Mouse (Mus musculus): ENCODE measurements around the gene Zfp420.

The Zfp420 gene

GRCm38 (mm10) chr7:29859532-29860517 lies at the start of gene Zfp420:
Gene Zfp420 (plus strand): TSS chr7:29859979.
- peaks cover 35% of the 10 kb centered on the region for H3K4me1 ChIP-seq (replicated peaks; ENCODE audit: low read depth, low read length)
- peaks cover 9% of the 10 kb centered on the region for H3K36me3 ChIP-seq (ENCODE audit: insufficient read depth, low read length)
- no peaks in the 10 kb centered on the region for H3K27me3 ChIP-seq (ENCODE audit: insufficient read depth, low read length)
- no peaks in the 10 kb centered on the region for H3K9me3 ChIP-seq (ENCODE audit: low read length)
- peak within 1 kb of the TSS; percentile 88 for H3K4me3 ChIP-seq (replicated peaks; ENCODE audit: low read length)
- no peak for TF ChIP-seq CTCF (conservative IDR thresholded peaks at IDR 0.05; ENCODE audit: low read length)
- TF ChIP-seq POU5F1 (IDR thresholded peaks at IDR 0.05; ENCODE audit: borderline replicate concordance, low read length): no peak
- no peak for TF ChIP-seq NANOG (IDR thresholded peaks at IDR 0.05; ENCODE audit: borderline replicate concordance, low read length)

- TF ChIP-seq CTCF (conservative IDR thresholded peaks at IDR 0.05; ENCODE audit: low read length) (no peak), NANOG (IDR thresholded peaks at IDR 0.05; ENCODE audit: borderline replicate concordance, low read length) (no peak), POU5F1 (IDR thresholded peaks at IDR 0.05; ENCODE audit: borderline replicate concordance, low read length) (no peak)
- Histone ChIP-seq H3K4me3 (replicated peaks; ENCODE audit: low read length) (no peak overlapping the region), H3K9me3 (ENCODE audit: low read length) (peaks cover 40% of the 10 kb centered on the region), H3K36me3 (ENCODE audit: insufficient read depth, low read length) (no peaks in the 10 kb centered on the region), H3K27me3 (ENCODE audit: insufficient read depth, low read length) (no peaks in the 10 kb centered on the region), H3K4me1 (replicated peaks; ENCODE audit: low read depth, low read length) (peaks cover 12% of the 10 kb centered on the region)
Measured at GRCm38 (mm10) chr7:29812244-29812643, 47.5 kb upstream of the Zfp420 start.

- Histone ChIP-seq H3K27me3 (ENCODE audit: insufficient read depth, low read length) (no peaks in the 10 kb centered on the region), H3K9me3 (ENCODE audit: low read length) (peaks cover 32% of the 10 kb centered on the region), H3K36me3 (ENCODE audit: insufficient read depth, low read length) (0 out of 2 replicates have a peak, but pooled peaks cover 4% of the 10 kb centered on the region), H3K4me3 (replicated peaks; ENCODE audit: low read length) (no peak overlapping the region), H3K4me1 (replicated peaks; ENCODE audit: low read depth, low read length) (peaks cover 17% of the 10 kb centered on the region)
- no peak for TF ChIP-seq POU5F1 (IDR thresholded peaks at IDR 0.05; ENCODE audit: borderline replicate concordance, low read length)
- no peak for TF ChIP-seq CTCF (conservative IDR thresholded peaks at IDR 0.05; ENCODE audit: low read length)
- TF ChIP-seq NANOG (IDR thresholded peaks at IDR 0.05; ENCODE audit: borderline replicate concordance, low read length): no peak
Measured at GRCm38 (mm10) chr7:29814381-29814780, 45.4 kb upstream of the Zfp420 start.

DNA sequence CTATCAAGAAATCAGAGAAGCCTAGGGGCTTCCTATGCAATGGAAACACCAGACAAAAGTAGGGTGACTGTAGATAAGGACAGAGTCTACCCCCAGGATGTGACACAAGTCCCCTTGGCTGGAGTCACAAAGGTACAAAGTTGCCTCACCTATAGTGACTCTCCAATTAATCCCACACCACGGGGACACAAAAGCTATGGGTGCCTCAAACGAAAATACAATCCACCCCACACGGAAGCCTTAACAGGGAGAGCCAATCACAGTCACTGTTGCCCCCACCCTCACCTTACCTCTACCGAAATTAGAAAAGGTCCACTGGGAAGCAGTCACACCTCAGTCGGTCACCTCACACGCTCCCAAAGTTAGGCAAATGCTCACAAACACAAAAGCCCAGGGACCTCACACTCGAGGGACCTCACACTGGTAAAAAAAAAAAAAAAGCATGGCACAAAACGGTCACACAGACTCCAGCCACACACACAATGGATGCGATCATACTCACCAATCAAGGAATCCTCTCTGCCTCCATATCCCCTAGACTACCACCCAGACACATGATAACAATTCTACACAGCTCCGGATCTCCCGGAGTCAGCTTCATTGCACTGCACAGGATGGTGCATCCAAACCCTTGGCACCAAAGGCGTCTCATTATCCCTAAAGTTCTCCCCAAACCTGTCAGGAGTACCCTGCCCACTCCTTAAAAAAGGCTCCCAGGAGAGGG lies 44.6 kb upstream of the Zfp420 start:
- TF ChIP-seq CTCF (conservative IDR thresholded peaks at IDR 0.05; ENCODE audit: low read length) (no peak), NANOG (IDR thresholded peaks at IDR 0.05; ENCODE audit: borderline replicate concordance, low read length) (no peak), POU5F1 (IDR thresholded peaks at IDR 0.05; ENCODE audit: borderline replicate concordance, low read length) (no peak)
- peaks cover 29% of the 10 kb centered on the region for H3K9me3 ChIP-seq (ENCODE audit: low read length)
- H3K4me3 ChIP-seq (replicated peaks; ENCODE audit: low read length): peak overlapping the region; percentile 89
- H3K4me1 ChIP-seq (replicated peaks; ENCODE audit: low read depth, low read length): peaks cover 24% of the 10 kb centered on the region
- 0 out of 2 replicates have a peak, but pooled peaks cover 4% of the 10 kb centered on the region for H3K36me3 ChIP-seq (ENCODE audit: insufficient read depth, low read length)
- no peaks in the 10 kb centered on the region for H3K27me3 ChIP-seq (ENCODE audit: insufficient read depth, low read length)

- TF ChIP-seq POU5F1 (IDR thresholded peaks at IDR 0.05; ENCODE audit: borderline replicate concordance, low read length) (no peak), CTCF (conservative IDR thresholded peaks at IDR 0.05; ENCODE audit: low read length) (no peak), NANOG (IDR thresholded peaks at IDR 0.05; ENCODE audit: borderline replicate concordance, low read length) (no peak)
- Histone ChIP-seq H3K27me3 (ENCODE audit: insufficient read depth, low read length) (no peaks in the 10 kb centered on the region), H3K4me1 (replicated peaks; ENCODE audit: low read depth, low read length) (peaks cover 24% of the 10 kb centered on the region), H3K36me3 (ENCODE audit: insufficient read depth, low read length) (peaks cover 4% of the 10 kb centered on the region; the same call in 1 of the 2 replicates), H3K9me3 (ENCODE audit: low read length) (peaks cover 29% of the 10 kb centered on the region), H3K4me3 (replicated peaks; ENCODE audit: low read length) (peak within 1 kb of the TSS; percentile 89)
Measured at GRCm38 (mm10) chr7:29815910-29816429, 43.8 kb upstream of the Zfp420 start, which contains the start of gene Zfp790. Gene Zfp790 (plus strand): TSS chr7:29816114.

GRCm38 (mm10) chr7:29818619-29819254 lies 41.0 kb upstream of the Zfp420 start:
- TF ChIP-seq CTCF (conservative IDR thresholded peaks at IDR 0.05; ENCODE audit: low read length) (no peak), POU5F1 (IDR thresholded peaks at IDR 0.05; ENCODE audit: borderline replicate concordance, low read length) (no peak), NANOG (IDR thresholded peaks at IDR 0.05; ENCODE audit: borderline replicate concordance, low read length) (no peak)
- H3K4me1 ChIP-seq (replicated peaks; ENCODE audit: low read depth, low read length): peaks cover 24% of the 10 kb centered on the region
- H3K9me3 ChIP-seq (ENCODE audit: low read length): peaks cover 15% of the 10 kb centered on the region
- H3K36me3 ChIP-seq (ENCODE audit: insufficient read depth, low read length): peaks cover 15% of the 10 kb centered on the region
- H3K27me3 ChIP-seq (ENCODE audit: insufficient read depth, low read length): no peaks in the 10 kb centered on the region
- peak overlapping the region; percentile 82 for H3K4me3 ChIP-seq (replicated peaks; ENCODE audit: low read length)

GRCm38 (mm10) chr7:29828001-29828400 lies 31.8 kb upstream of the Zfp420 start:
- peaks cover 7% of the 10 kb centered on the region; the same call in 1 of the 2 replicates for H3K9me3 ChIP-seq (ENCODE audit: low read length)
- H3K4me1 ChIP-seq (replicated peaks; ENCODE audit: low read depth, low read length): peaks cover 4% of the 10 kb centered on the region; the same call in 1 of the 2 replicates
- TF ChIP-seq NANOG (IDR thresholded peaks at IDR 0.05; ENCODE audit: borderline replicate concordance, low read length): no peak
- TF ChIP-seq POU5F1 (IDR thresholded peaks at IDR 0.05; ENCODE audit: borderline replicate concordance, low read length): no peak
- no peak for TF ChIP-seq CTCF (conservative IDR thresholded peaks at IDR 0.05; ENCODE audit: low read length)

More at GRCm38 (mm10) chr7:29828001-29828400, 31.8 kb upstream of the Zfp420 start:
- Histone ChIP-seq H3K36me3 (ENCODE audit: insufficient read depth, low read length) (peaks cover 68% of the 10 kb centered on the region), H3K4me3 (replicated peaks; ENCODE audit: low read length) (no peak overlapping the region), H3K27me3 (ENCODE audit: insufficient read depth, low read length) (no peaks in the 10 kb centered on the region)
